Mouse (Mus musculus) heart, postnatal 0 days (tissue): ENCODE data around the gene Nek9.

Source experiments
- CTCF ChIP-seq: IDR thresholded peaks from 2 replicates; pipeline ENCODE4 v1.5.1; 2016; ENCODE audit warnings: antibody characterized with exemption, control low read depth, low read depth
- EP300 ChIP-seq: IDR thresholded peaks from 2 replicates; pipeline ENCODE4 v1.6.1; 2016; ENCODE audit warnings: antibody characterized with exemption, low read depth

- TF ChIP-seq CTCF (no peak), EP300 (no peak; the same call in 1 of the 2 replicates)
Observed at GRCm38 (mm10) chr12:85280105-85280844, 58.9 kb downstream of the Nek9 start.
